Mouse (Mus musculus) MEL (cell line): Measurements from ENCODE around the gene Agpat4. TPM values are rescaled to one million over a fixed set of nuclear protein-coding genes. Genes with fewer than 3 reads are reported as not detected.

ENCODE experiments used
- DNase-seq: peaks from one replicate; pipeline ENCODE4 v3.0.0; 2011; ENCODE audit warnings: low read depth, low spot score
- H3K27ac ChIP-seq: 2 replicates; pipeline ENCODE4 v1.5.1; 2012; ENCODE audit warnings: low read depth, mild to moderate bottlenecking, control low read depth, low read length, moderate library complexity; ENCODE audit not compliant: control insufficient read depth
- H3K27me3 ChIP-seq, 2 experiments: fragments of 150-350 bp in 1 of 2; sonication (generic) in 1 of 2; 2 replicates each; pipeline ENCODE4 v1.6.1; 2012; ENCODE audit warnings: low read length in 2 of 2, mild to moderate bottlenecking in 2 of 2, improper control_type of control experiment in 1 of 2, moderate library complexity in 1 of 2; ENCODE audit not compliant: insufficient read depth in 2 of 2, control insufficient read depth in 1 of 2
- H3K36me3 ChIP-seq, 2 experiments: 2 replicates each; pipeline ENCODE4 v1.6.1; 2012 to 2014; ENCODE audit warnings: low read length in 2 of 2, improper control_type of control experiment in 1 of 2, inconsistent platforms in 1 of 2, mild to moderate bottlenecking in 1 of 2; ENCODE audit not compliant: insufficient read depth in 2 of 2, control insufficient read depth in 1 of 2
- H3K4me1 ChIP-seq, 2 experiments: fragments of 150-350 bp in 1 of 2; sonication (generic) in 1 of 2; 2 replicates each; pipeline ENCODE4 v1.6.1; 2012; ENCODE audit warnings: low read length in 2 of 2, improper control_type of control experiment in 1 of 2, mild to moderate bottlenecking in 1 of 2; ENCODE audit not compliant: insufficient read depth in 2 of 2, control insufficient read depth in 1 of 2
- H3K4me3 ChIP-seq, 2 experiments: fragments of 150-350 bp in 1 of 2; sonication (generic) in 1 of 2; 2 replicates each; pipeline ENCODE4 v1.5.1; 2012; ENCODE audit warnings: low read depth in 2 of 2, low read length in 2 of 2, mild to moderate bottlenecking in 2 of 2, moderate library complexity in 2 of 2, control low read depth in 1 of 2, improper control_type of control experiment in 1 of 2; ENCODE audit not compliant: control insufficient read depth in 1 of 2, insufficient read depth in 1 of 2
- H3K79me2 ChIP-seq: 2 replicates; pipeline ENCODE4 v1.6.1; 2012; ENCODE audit warnings: mild to moderate bottlenecking, low read length, moderate library complexity; ENCODE audit not compliant: control insufficient read depth, poor library complexity, insufficient read depth
- H3K9ac ChIP-seq: 2 replicates; pipeline ENCODE4 v1.6.1; 2012; ENCODE audit warnings: low read depth, mild to moderate bottlenecking, control low read depth, low read length, moderate library complexity; ENCODE audit not compliant: control insufficient read depth, poor library complexity, severe bottlenecking
- H3K9me3 ChIP-seq: fragments of 150-350 bp; sonication (generic); replicated peaks from 2 replicates; pipeline ENCODE4 v1.6.1; 2012; ENCODE audit warnings: mild to moderate bottlenecking, low read length, improper control_type of control experiment, moderate library complexity; ENCODE audit not compliant: insufficient read depth
- BHLHE40 ChIP-seq: IDR thresholded peaks from 2 replicates; pipeline ENCODE4 v1.6.1; 2012; ENCODE audit warnings: low read depth, mild to moderate bottlenecking, inconsistent platforms, low read length, improper control_type of control experiment, borderline replicate concordance
- CTCF ChIP-seq, 3 experiments: IDR thresholded peaks in 2 of 3; conservative IDR thresholded peaks in 1 of 3; 2 replicates each; pipeline ENCODE4 v1.5.1; 2011 to 2012; ENCODE audit warnings: low read length in 3 of 3, low read depth in 2 of 3, mild to moderate bottlenecking in 2 of 3, improper control_type of control experiment in 1 of 3, inconsistent platforms in 1 of 3, mixed read lengths in 1 of 3, moderate library complexity in 1 of 3; ENCODE audit not compliant: control insufficient read depth in 1 of 3, insufficient read depth in 1 of 3, poor library complexity in 1 of 3, severe bottlenecking in 1 of 3
- E2F4 ChIP-seq: IDR thresholded peaks from 2 replicates; pipeline ENCODE4 v1.6.1; 2011; ENCODE audit warnings: low read depth, low read length, improper control_type of control experiment, borderline replicate concordance
- GABPA ChIP-seq: IDR thresholded peaks from 2 replicates; pipeline ENCODE4 v1.6.1; 2012; ENCODE audit warnings: low read depth, mild to moderate bottlenecking, inconsistent platforms, low read length, improper control_type of control experiment, moderate library complexity
- HCFC1 ChIP-seq: IDR thresholded peaks from 2 replicates; pipeline ENCODE4 v1.6.1; 2012; ENCODE audit warnings: low read depth, mild to moderate bottlenecking, inconsistent platforms, low read length, improper control_type of control experiment, moderate library complexity
- JUND ChIP-seq: IDR thresholded peaks from 2 replicates; pipeline ENCODE4 v1.6.1; 2011; ENCODE audit warnings: low read depth, mild to moderate bottlenecking, improper control_type of control experiment, low read length
- MAFK ChIP-seq: IDR thresholded peaks from 2 replicates; pipeline ENCODE4 v1.6.1; 2011; ENCODE audit warnings: low read depth, mild to moderate bottlenecking, low read length, improper control_type of control experiment, borderline replicate concordance
- MYC ChIP-seq: IDR thresholded peaks from 2 replicates; pipeline ENCODE4 v1.6.1; 2011; ENCODE audit warnings: low read depth, mild to moderate bottlenecking, low read length, improper control_type of control experiment, moderate library complexity
- NRF1 ChIP-seq: IDR thresholded peaks from 2 replicates; pipeline ENCODE4 v1.6.1; 2014; ENCODE audit warnings: low read depth, mild to moderate bottlenecking, inconsistent platforms, low read length, improper control_type of control experiment, moderate library complexity; ENCODE audit not compliant: poor library complexity, insufficient read depth, severe bottlenecking
- POLR2A ChIP-seq, 2 experiments: IDR thresholded peaks; 2 replicates each; pipeline ENCODE4 v1.6.1; 2011 to 2012; ENCODE audit warnings: low read length in 2 of 2, mild to moderate bottlenecking in 2 of 2, control low read depth in 1 of 2, improper control_type of control experiment in 1 of 2, low read depth in 1 of 2, moderate library complexity in 1 of 2; ENCODE audit not compliant: control insufficient read depth in 1 of 2, insufficient read depth in 1 of 2, poor library complexity in 1 of 2
- RCOR1 ChIP-seq: IDR thresholded peaks from 2 replicates; pipeline ENCODE4 v1.6.1; 2012; ENCODE audit warnings: low read depth, mild to moderate bottlenecking, inconsistent platforms, low read length, improper control_type of control experiment
- TAL1 ChIP-seq: IDR thresholded peaks from 2 replicates; pipeline ENCODE4 v1.6.1; 2012; ENCODE audit warnings: mild to moderate bottlenecking, inconsistent platforms, low read length, moderate library complexity, mixed read lengths
- TBP ChIP-seq: IDR thresholded peaks from 2 replicates; pipeline ENCODE4 v1.8.0; 2011; ENCODE audit warnings: low read depth, low read length, improper control_type of control experiment
- UBTF ChIP-seq: IDR thresholded peaks from 2 replicates; pipeline ENCODE4 v1.6.1; 2012; ENCODE audit warnings: low read depth, mild to moderate bottlenecking, inconsistent platforms, low read length, improper control_type of control experiment, moderate library complexity, borderline replicate concordance; ENCODE audit not compliant: insufficient read depth
- ZMIZ1 ChIP-seq: IDR thresholded peaks from 2 replicates; pipeline ENCODE4 v1.6.1; 2012; ENCODE audit warnings: low read depth, mild to moderate bottlenecking, inconsistent platforms, low read length, improper control_type of control experiment, moderate library complexity
- polyA plus RNA-seq, 2 experiments: library from polyadenylated mRNA; stranded (reverse) in 1 of 2; unstranded in 1 of 2; fragments of >175 nt in 1 of 2; fragments of >200 nt in 1 of 2; gene quantifications; 2 replicates each; pipeline versions ENCODE4 v1.2.1 to v1.2.4; 2012; ENCODE audit warnings: low replicate concordance in 2 of 2, low read depth in 1 of 2; ENCODE audit not compliant: insufficient read length in 2 of 2, insufficient read depth in 1 of 2, missing spikeins in 1 of 2
- total RNA-seq: library from RNA; depleted of rRNA; stranded (reverse); fragments of 300-350 nt; gene quantifications from 2 replicates; pipeline ENCODE4 v1.2.3, GENCODE M21; 2012

The Agpat4 gene
- total and polyA plus RNA-seq, 3 experiments = 3.3 to 9.3 TPM; not detected in 1

- no peaks in the 10 kb centered on the region for H3K79me2 ChIP-seq
- no peaks in the 10 kb centered on the region for H3K27me3 ChIP-seq
- no peaks in the 10 kb centered on the region for H3K36me3 ChIP-seq
- TF ChIP-seq POLR2A (IDR thresholded peaks at IDR 0.05; ENCODE audit: control insufficient read depth in 1 of 2, insufficient read depth in 1 of 2, low read depth in 1 of 2, low read length in 2 of 2, poor library complexity in 1 of 2) = no peak
- TF ChIP-seq JUND = no peak
- TF ChIP-seq TAL1 = no peak
- TF ChIP-seq CTCF (IDR thresholded peaks at IDR 0.05 in 2 of 3, conservative IDR thresholded peaks at IDR 0.05 in 1 of 3; ENCODE audit: control insufficient read depth in 1 of 3, insufficient read depth in 1 of 3, low read depth in 2 of 3, low read length in 3 of 3, poor library complexity in 1 of 3, severe bottlenecking in 1 of 3) = no peak
- TF ChIP-seq MYC = no peak
- TF ChIP-seq MAFK = no peak
- TF ChIP-seq, all 39 proteins: peak for 0
- no peak overlapping the region for H3K4me3 ChIP-seq
- H3K9ac ChIP-seq = no peak overlapping the region
- no peaks in the 10 kb centered on the region for H3K4me1 ChIP-seq
- no peak overlapping the region for H3K27ac ChIP-seq
- DNase-seq = no peak
- H3K9me3 ChIP-seq = no peaks in the 10 kb centered on the region
Measured at GRCm38 (mm10) chr17:12261376-12261775, 142.9 kb downstream of the Agpat4 start.

DNA sequence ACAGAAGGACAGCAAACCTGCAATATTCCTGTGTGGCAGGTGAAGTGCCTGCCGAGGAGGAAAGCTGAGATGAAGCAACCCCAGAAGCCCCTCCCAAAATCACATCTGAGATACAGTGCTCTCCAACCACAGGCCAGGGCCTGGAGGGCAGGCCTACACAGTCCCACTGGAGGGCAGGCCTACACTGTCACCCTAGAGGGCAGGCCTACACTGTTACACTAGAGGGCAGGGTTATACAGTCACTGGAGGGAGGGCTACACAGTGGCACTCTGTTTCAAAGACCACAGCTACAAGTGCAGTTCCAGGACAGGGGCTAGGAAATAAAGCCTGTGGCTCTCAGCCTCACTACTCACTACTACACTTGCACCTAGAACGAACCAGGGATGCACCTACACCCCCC is 143.4 kb downstream of the Agpat4 start:
- H3K36me3 ChIP-seq = no peaks in the 10 kb centered on the region
- H3K79me2 ChIP-seq = no peaks in the 10 kb centered on the region

GRCm38 (mm10) chr17:12262851-12263250 is 144.3 kb downstream of the Agpat4 start:
- Histone ChIP-seq H3K27ac (no peak overlapping the region), H3K4me1 (no peaks in the 10 kb centered on the region), H3K9ac (no peak overlapping the region), H3K79me2 (no peaks in the 10 kb centered on the region), H3K27me3 (no peaks in the 10 kb centered on the region), H3K9me3 (no peaks in the 10 kb centered on the region), H3K4me3 (no peak overlapping the region), H3K36me3 (no peaks in the 10 kb centered on the region)
- DNase-seq = no peak
- TF ChIP-seq BHLHE40 (no peak), RCOR1 (no peak), ZMIZ1 (no peak), UBTF (no peak), GABPA (no peak), HCFC1 (no peak), TBP (no peak), E2F4 (no peak)

More for the DNA sequence above, 143.4 kb downstream of the Agpat4 start:
- DNase-seq = no peak
- Histone ChIP-seq H3K9me3 (no peaks in the 10 kb centered on the region), H3K27ac (no peak overlapping the region), H3K27me3 (no peaks in the 10 kb centered on the region), H3K4me3 (no peak overlapping the region), H3K9ac (no peak overlapping the region), H3K4me1 (no peaks in the 10 kb centered on the region)
- TF ChIP-seq NRF1 = no peak
- TF ChIP-seq MAFK = no peak
- no peak for TF ChIP-seq UBTF
